Mouse (Mus musculus) A20 (cell line): ENCODE data around the gene Klk12.

Experiments used
- DNase-seq: peaks from one replicate; pipeline ENCODE4 v3.0.0-alpha.2; 2011; ENCODE audit warnings: low read depth, low spot score

The Klk12 gene

DNA sequence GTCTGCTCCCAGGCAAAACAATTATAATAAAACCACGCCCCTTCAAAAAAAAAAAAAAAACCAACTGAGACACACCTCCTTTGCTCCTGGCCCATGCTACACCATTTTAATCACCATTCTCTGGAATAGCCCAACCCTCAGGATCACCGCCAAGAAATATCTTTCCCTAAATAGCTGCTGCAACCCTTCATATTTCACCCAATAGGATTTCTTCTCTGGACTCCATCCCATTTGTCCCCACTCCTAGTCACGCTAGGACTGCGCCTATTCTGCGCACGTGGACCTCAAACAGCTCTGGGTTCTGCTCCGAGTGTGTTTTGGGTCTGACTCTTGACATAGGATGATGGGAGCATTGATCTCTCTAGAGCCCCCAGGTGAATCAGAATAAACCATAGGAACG is 27.7 kb downstream of the Klk12 start:
- DNase-seq = no peak

- peak; percentile 13 for DNase-seq
Observed at GRCm38 (mm10) chr7:43797333-43797769, 28.7 kb downstream of the Klk12 start, which contains the start of gene Klk8. TSS of gene Klk8 (plus strand) at chr7:43797577.

DNA sequence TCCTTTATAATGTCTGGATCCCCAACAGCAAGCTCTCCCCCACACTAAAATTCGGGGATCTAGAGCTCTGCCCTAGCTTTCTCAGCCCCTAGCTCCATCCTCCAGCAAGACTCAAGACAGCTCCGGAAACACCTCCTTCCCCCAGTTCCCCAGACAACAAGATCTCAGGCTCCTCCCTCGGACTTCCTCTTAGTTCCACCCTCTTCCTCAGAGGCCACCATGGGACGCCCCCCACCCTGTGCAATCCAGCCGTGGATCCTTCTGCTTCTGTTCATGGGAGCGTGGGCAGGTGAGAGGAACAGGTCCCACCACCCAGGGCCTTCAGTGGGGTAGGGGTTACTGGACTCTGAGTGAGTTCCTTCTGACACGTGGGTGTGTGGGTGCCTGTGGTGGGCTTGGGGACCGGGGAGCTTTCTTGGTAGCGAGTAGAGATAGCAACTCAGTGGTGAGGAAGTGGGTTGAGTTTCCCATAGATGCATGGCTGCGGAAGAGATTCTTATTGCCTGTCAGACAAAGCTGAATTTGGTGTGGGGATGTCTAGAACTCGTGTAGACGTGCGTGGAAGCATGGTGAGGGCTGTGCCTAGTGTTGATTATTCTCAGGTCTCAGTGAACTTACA is 29.3 kb downstream of the Klk12 start:
- no peak for DNase-seq

DNA sequence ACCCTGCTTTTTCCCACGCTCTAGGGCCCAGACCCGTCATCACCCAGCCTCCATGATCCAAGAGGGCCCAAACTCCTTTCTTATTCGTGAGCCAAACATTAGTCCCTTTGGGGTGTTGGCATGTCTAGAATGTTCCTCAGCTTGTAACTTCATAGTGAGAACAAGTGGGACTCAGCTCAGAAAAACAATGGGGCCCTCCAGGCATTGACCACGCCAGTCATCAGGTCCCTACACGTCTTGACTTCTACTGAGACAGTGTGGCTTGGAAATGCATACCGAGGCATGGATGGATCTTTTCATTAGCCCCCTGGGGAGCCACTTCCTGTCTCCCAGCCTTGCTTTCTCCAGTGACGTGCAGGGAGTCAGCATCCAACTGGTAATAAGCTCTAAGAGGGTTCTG is 31.2 kb downstream of the Klk12 start:
- peak; percentile 12 for DNase-seq

DNA sequence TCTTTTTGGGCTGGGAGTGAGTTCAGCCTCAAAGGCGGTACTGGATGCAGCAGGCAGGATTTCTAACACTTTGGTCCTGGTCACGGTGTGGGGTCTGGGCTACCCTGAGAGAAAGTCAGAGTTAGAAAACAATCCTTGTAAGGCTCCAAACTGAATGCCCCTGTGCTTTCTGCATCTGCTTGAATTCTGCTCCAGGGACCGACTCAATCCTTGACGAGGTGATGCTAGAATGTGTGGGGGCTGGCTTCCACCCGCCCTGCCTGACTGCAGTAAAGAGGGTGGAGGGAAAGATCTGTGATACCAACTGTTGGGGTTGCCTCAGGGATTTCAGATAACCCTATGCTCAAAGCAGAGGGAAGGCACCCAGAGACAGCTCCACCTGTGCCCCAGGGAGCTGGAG is 42.3 kb downstream of the Klk12 start, which contains the start of gene Klk7:
Klk7 (plus strand) TSS at position 301 of the 400 bp plus-strand sequence.
- no peak for DNase-seq

DNA sequence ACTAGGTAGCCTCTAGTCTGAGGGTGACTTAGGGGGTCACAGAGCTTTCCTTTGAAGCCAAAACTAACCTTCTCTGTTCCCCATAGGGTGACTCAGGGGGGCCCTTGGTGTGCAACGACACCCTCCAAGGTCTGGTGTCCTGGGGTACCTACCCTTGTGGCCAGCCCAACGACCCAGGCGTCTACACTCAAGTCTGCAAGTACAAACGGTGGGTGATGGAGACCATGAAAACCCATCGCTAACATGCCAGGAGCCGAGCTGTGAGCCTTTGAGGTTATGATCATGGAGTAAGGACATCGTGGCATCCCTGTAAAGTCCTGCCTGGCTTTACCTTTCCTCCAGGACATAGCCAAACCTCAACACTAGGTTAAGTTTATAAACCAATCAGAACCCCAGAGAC is 46.5 kb downstream of the Klk12 start:
- DNase-seq = no peak

DNA sequence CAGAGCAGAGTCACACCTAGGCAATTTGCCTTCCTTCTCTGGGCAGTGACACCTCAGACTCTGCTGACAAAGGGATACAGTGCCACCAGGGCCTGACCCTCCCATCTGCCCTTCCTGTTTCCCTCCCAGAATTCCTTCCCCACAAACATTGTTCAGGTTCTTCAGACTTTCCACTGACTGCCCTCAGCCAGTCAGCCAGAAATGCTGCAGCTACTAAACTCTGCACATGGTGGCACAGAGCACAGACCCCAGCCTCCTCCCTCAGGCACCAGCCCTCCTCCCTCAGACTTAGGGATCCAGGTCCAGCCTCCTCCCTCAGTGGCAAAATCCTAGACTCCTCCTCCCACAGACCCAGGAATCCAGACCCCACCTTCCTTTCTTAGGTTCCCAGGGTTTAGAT is 48.0 kb downstream of the Klk12 start:
- no peak for DNase-seq

- no peak for DNase-seq
Observed at GRCm38 (mm10) chr7:43821581-43821980, 52.9 kb downstream of the Klk12 start.
